Mouse (Mus musculus): ENCODE data around the gene Clk4. TPM values are rescaled to one million over a fixed set of nuclear protein-coding genes. Genes with fewer than 3 reads are reported as not detected.

Gene Clk4
- polyA plus RNA-seq, 1 experiment from 2014 or later: 126 TPM

- no peak overlapping the region for H3K27ac ChIP-seq
- 87% methylated on average over 12 of the region's 12 CpGs for WGBS
- no peak overlapping the region for H3K4me3 ChIP-seq
- no peaks in the 10 kb centered on the region for H3K36me3 ChIP-seq
- no peaks in the 10 kb centered on the region for H3K9me3 ChIP-seq (replicated peaks)
- H3K27me3 ChIP-seq (ENCODE audit: low read depth, poor library complexity, severe bottlenecking): no peaks in the 10 kb centered on the region
- peaks cover 16% of the 10 kb centered on the region for H3K4me1 ChIP-seq
- DNase-seq (ENCODE audit: low spot score): no peak
Measured at GRCm38 (mm10) chr11:51328387-51328942, 66.9 kb downstream of the Clk4 start.

- Histone ChIP-seq H3K4me3 (no peak overlapping the region), H3K4me1 (peaks cover 13% of the 10 kb centered on the region), H3K27ac (no peak overlapping the region), H3K27me3 (ENCODE audit: low read depth, poor library complexity, severe bottlenecking) (no peaks in the 10 kb centered on the region), H3K36me3 (no peaks in the 10 kb centered on the region), H3K9me3 (replicated peaks) (no peaks in the 10 kb centered on the region)
- DNase-seq (ENCODE audit: low spot score): no peak
- WGBS: 85% methylated on average over 11 of the region's 11 CpGs
Measured at GRCm38 (mm10) chr11:51329837-51330714, 68.5 kb downstream of the Clk4 start.

Other genes with a start within 250 kb of the Clk4 start
- gene Olfr54, start 247.5 kb upstream of the Clk4 start, polyA plus RNA-seq (2016; fragmentation: Nextera tagmentation; extraction: Ambion mirVana): not detected in 2 replicates
- gene Olfr1375, start 213.6 kb upstream of the Clk4 start, polyA plus RNA-seq (2016; fragmentation: Nextera tagmentation; extraction: Ambion mirVana): not detected in 2 replicates
- gene Zfp354a, start 202.5 kb upstream of the Clk4 start, polyA plus RNA-seq (2016; fragmentation: Nextera tagmentation; extraction: Ambion mirVana): 7.7 and 7.9 TPM in 2 replicates
- gene Gm12569, start 41.3 kb upstream of the Clk4 start, polyA plus RNA-seq (2016; fragmentation: Nextera tagmentation; extraction: Ambion mirVana): not detected in 2 replicates
- 0.91 TPM in 1 of 2 replicates, not detected in the other for gene BC049762, start 1.3 kb downstream of the Clk4 start, polyA plus RNA-seq (2016; fragmentation: Nextera tagmentation; extraction: Ambion mirVana)
- gene Col23a1, start 28.2 kb downstream of the Clk4 start, polyA plus RNA-seq (2016; fragmentation: Nextera tagmentation; extraction: Ambion mirVana): 17.0 and 24.1 TPM in 2 replicates